Mouse (Mus musculus) liver, embryonic 13.5 days (tissue): Measurements from ENCODE around the gene Cnnm1. TPM values are rescaled to one million over a fixed set of nuclear protein-coding genes. Genes with fewer than 3 reads are reported as not detected.

Source experiments
- ATAC-seq: fragments of 200-750 bp; cut with Nextera tagmentation; 2 replicates; pipeline ENCODE4 v1.8.0; 2017; ENCODE audit warnings: low read depth, mild to moderate bottlenecking, moderate number of reproducible peaks, moderate library complexity
- DNase-seq: peaks from one replicate; pipeline ENCODE4 v3.0.0; 2022
- H3K27ac ChIP-seq: fragments of 300-500 bp; sonication (generic); 2 replicates; pipeline ENCODE4 v1.5.1; 2015; ENCODE audit warnings: moderate library complexity, mild to moderate bottlenecking, inconsistent platforms
- H3K27me3 ChIP-seq: fragments of 300-500 bp; sonication (generic); 2 replicates; pipeline ENCODE4 v1.6.1; 2015; ENCODE audit warnings: mild to moderate bottlenecking, inconsistent platforms
- H3K36me3 ChIP-seq: fragments of 300-500 bp; sonication (generic); 2 replicates; pipeline ENCODE4 v1.6.1; 2015; ENCODE audit warnings: mild to moderate bottlenecking, inconsistent platforms
- H3K4me1 ChIP-seq: fragments of 300-500 bp; sonication (generic); replicated peaks from 2 replicates; pipeline ENCODE4 v1.6.1; 2015; ENCODE audit warnings: inconsistent platforms
- H3K4me2 ChIP-seq: fragments of 300-500 bp; sonication (generic); 2 replicates; pipeline ENCODE4 v1.6.1; 2015; ENCODE audit warnings: inconsistent platforms, mild to moderate bottlenecking, moderate library complexity
- H3K4me3 ChIP-seq: fragments of 300-500 bp; sonication (generic); replicated peaks from 2 replicates; pipeline ENCODE4 v1.5.1; 2015; ENCODE audit warnings: mild to moderate bottlenecking, inconsistent platforms
- H3K9ac ChIP-seq: fragments of 300-500 bp; sonication (generic); 2 replicates; pipeline ENCODE4 v1.6.1; 2015; ENCODE audit warnings: mild to moderate bottlenecking, inconsistent platforms
- H3K9me3 ChIP-seq: fragments of 300-500 bp; sonication (generic); replicated peaks from 2 replicates; pipeline ENCODE4 v1.6.1; 2016; ENCODE audit warnings: inconsistent platforms
- WGBS: fragments of 180-500 bp; shearing (Covaris S2); methylation state at CpG from one replicate; pipeline ENCODE4 v1.1.7; 2015; ENCODE audit not compliant: insufficient replicate concordance; 5-methylcytosine and 5-hydroxymethylcytosine counted together
- polyA plus RNA-seq: library from polyadenylated mRNA; unstranded; fragments of >200 nt; fragmentation: Nextera tagmentation; extraction: Ambion mirVana; gene quantifications from 2 replicates; pipeline ENCODE4 v1.2.1, GENCODE M21; 2015

The Cnnm1 gene
- polyA plus RNA-seq, 1 experiment from 2014 or later = 0.37 TPM

DNA sequence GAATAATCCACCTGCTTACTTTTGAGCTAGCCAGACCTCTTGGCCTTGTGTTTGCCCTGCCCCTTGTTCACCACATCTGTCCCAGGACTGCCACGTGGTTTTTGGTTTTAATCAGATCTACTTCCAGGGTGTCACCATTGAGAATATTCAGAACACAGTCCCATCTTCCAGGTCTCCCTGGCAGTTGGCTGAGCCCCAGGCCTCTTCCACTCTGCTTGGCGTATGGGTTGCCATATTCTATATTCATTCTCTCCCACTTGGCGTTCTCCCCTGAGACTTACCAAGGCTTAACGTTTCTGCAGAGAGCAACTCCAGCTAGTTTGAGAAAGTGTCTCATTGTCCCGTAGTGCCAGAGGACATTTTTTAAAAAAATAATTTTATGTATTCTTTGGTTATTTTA is 2.7 kb downstream of the Cnnm1 start:
- Histone ChIP-seq H3K36me3 (no peaks in the 10 kb centered on the region), H3K4me1 (peaks cover 11% of the 10 kb centered on the region), H3K4me2 (no peak overlapping the region), H3K27ac (no peak overlapping the region), H3K4me3 (no peak overlapping the region), H3K27me3 (peaks cover 79% of the 10 kb centered on the region), H3K9ac (no peak overlapping the region), H3K9me3 (no peaks in the 10 kb centered on the region)
- ATAC-seq (no peak), DNase-seq (no peak)
- 66% methylated on average over 5 of the region's 5 CpGs for WGBS

DNA sequence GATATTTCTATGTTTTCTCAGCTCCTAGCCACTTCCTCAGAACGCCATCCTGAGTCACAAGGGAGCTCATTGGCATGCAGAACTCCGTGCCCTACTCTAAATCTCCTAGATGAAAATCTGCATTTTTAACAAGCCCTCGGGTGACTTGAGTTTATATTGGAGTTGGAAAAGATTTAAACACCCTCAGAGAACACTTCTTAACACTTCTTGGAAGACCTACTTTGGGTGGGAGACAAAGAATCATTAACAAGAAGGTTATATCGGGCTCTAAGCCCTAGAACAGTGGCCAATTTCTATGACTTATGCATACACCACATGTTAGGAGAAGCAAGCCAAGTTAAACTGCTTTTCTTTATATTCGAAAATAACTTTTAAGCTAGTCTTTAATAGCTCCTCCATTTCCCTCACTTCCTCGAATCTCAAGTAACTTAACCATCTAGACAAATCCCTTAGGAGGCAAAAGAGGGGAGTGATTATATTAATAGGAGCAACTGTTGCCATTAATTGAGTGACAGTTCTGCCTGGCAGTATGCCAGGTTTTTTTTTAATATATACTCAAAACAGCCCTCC is 4.5 kb downstream of the Cnnm1 start:
- WGBS = 52% methylated on average over 6 of the region's 6 CpGs
- no peak overlapping the region for H3K9ac ChIP-seq
- peaks cover 11% of the 10 kb centered on the region for H3K4me1 ChIP-seq
- ATAC-seq (no peak), DNase-seq (no peak)
- H3K36me3 ChIP-seq = no peaks in the 10 kb centered on the region
- no peak overlapping the region for H3K4me3 ChIP-seq
- H3K27me3 ChIP-seq = peaks cover 61% of the 10 kb centered on the region
- no peak overlapping the region for H3K27ac ChIP-seq
- no peak overlapping the region for H3K4me2 ChIP-seq
- no peaks in the 10 kb centered on the region for H3K9me3 ChIP-seq

DNA sequence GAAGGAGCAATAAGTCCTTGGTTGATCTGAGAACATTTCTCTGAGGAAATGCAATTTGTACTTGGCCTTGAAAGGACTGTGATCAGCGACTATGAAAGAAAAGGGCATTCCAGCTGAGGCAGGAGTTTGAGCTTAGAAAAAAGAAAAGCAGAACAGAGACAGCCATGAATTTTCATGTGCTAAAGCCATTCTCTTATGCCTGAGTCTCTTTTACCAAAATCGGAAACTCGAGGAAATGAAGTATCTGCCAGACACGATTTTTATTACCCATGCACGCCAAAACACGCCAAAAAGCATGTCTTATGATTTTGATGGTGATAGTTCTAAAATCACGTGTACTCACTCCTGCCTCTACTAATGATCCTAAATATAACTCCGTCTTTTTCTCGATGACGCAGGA is 11.3 kb downstream of the Cnnm1 start:
- H3K36me3 ChIP-seq = no peaks in the 10 kb centered on the region
- H3K27me3 ChIP-seq = peaks cover 11% of the 10 kb centered on the region
- DNase-seq = no peak
- no peak for ATAC-seq
- H3K9ac ChIP-seq = no peak overlapping the region
- H3K4me2 ChIP-seq = no peak overlapping the region
- no peak overlapping the region for H3K27ac ChIP-seq
- peaks cover 25% of the 10 kb centered on the region for H3K4me1 ChIP-seq
- H3K9me3 ChIP-seq = no peaks in the 10 kb centered on the region
- no peak overlapping the region for H3K4me3 ChIP-seq
- 80% methylated on average over 10 of the region's 10 CpGs for WGBS

DNA sequence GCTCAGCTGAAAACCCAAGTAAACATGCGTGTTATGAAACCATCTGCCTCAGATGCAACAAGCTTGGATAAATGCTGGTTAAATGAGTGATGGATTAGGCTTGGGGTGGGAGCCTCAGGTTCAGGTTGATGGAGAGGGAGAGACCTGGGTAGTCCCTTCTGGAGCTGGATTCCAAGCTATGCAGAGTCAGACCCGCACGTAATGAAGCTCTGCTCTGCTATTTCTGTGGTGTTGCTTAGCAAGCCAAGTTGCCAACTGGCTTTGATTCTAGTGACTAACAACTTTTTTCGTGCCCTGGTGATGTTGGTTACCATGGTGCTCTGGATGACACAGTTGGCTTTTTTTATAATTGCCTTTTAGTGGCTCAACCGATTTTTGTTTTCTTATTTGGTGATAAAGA is 11.9 kb downstream of the Cnnm1 start:
- no peak for ATAC-seq
- H3K9me3 ChIP-seq = no peaks in the 10 kb centered on the region
- peak overlapping the region; percentile 78; the same call in 1 of the 2 replicates for H3K27ac ChIP-seq
- WGBS = 68% methylated on average over 5 of the region's 5 CpGs
- no peak overlapping the region for H3K4me2 ChIP-seq
- no peak for DNase-seq
- peaks cover 11% of the 10 kb centered on the region for H3K27me3 ChIP-seq
- peaks cover 25% of the 10 kb centered on the region for H3K4me1 ChIP-seq
- H3K36me3 ChIP-seq = no peaks in the 10 kb centered on the region
- H3K9ac ChIP-seq = no peak overlapping the region
- no peak overlapping the region for H3K4me3 ChIP-seq

DNA sequence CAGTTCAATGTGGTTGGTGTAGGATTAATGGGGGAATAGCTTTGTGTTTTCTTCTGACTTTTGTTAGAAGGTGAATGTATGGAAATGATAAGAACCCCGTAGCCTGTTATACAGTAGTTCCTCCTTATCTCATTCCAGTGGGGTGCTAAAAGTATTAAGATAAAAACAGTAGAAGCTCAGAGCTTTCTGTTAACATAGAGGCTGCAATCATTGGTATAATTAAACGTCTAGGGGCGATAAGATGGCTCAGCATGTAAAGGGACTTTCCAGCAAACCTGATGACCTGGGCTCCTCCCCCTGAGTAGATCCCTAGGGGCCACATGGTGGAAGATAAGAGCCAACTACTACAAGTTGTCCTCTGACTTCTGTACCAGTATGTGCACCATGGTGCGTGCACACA is 12.8 kb downstream of the Cnnm1 start:
- Histone ChIP-seq H3K4me2 (peak overlapping the region; percentile 19; the same call in 1 of the 2 replicates), H3K36me3 (no peaks in the 10 kb centered on the region), H3K9ac (no peak overlapping the region), H3K9me3 (no peaks in the 10 kb centered on the region), H3K4me1 (peaks cover 25% of the 10 kb centered on the region), H3K4me3 (no peak overlapping the region), H3K27me3 (peaks cover 6% of the 10 kb centered on the region; the same call in 1 of the 2 replicates), H3K27ac (peak overlapping the region; percentile 78; the same call in 1 of the 2 replicates)
- WGBS = 19% methylated on average over 4 of the region's 4 CpGs
- ATAC-seq = peak; percentile 93
- DNase-seq = peak; percentile 64

DNA sequence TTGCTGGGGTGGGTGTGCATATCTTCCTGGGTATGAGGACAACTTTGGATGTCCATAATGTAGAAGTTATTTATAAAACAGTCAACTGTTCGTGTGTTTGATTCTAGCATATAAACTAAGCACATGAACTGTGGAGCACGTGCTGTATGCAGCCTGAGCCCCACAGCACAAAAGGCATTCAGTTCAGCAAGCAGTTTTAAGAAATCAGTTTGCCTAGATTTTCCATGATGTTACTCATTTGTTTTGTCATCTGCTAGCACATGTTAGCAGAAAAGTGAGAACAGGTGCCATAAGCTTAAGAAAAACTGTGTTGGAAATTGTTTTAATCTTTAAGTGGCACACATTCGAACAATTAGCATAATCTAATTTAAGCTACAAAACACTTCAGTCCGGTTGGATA is 19.7 kb downstream of the Cnnm1 start:
- Histone ChIP-seq H3K9me3 (no peaks in the 10 kb centered on the region), H3K9ac (no peak overlapping the region), H3K4me1 (no peaks in the 10 kb centered on the region), H3K4me2 (no peak overlapping the region), H3K4me3 (no peak overlapping the region), H3K27ac (no peak overlapping the region), H3K36me3 (no peaks in the 10 kb centered on the region), H3K27me3 (peaks cover 4% of the 10 kb centered on the region; the same call in 1 of the 2 replicates)
- DNase-seq = no peak
- WGBS = 56% methylated on average over 4 of the region's 4 CpGs
- ATAC-seq = no peak

DNA sequence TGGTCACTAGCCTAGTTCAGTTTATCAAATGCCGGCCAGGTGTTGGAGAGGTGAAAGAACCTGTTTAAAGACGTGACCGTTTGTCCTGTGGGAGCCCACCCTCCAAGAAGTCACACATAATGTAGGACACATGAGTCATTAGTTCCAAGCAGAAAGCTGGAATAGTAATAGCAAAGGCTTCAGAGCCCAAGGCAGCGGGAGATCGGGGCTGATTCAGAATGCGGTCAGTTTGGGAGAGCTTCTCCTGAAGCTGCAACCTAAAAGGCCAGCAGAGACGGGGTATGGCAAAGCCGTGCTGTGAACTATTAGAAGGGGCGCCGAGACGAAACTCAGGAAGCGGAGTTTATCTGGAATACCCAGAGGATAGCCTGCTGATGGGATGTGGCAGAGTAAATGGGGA is 20.2 kb downstream of the Cnnm1 start:
- H3K27me3 ChIP-seq = peaks cover 4% of the 10 kb centered on the region; the same call in 1 of the 2 replicates
- 73% methylated on average over 12 of the region's 12 CpGs for WGBS
- H3K9me3 ChIP-seq = no peaks in the 10 kb centered on the region
- H3K4me1 ChIP-seq = no peaks in the 10 kb centered on the region
- no peak overlapping the region for H3K9ac ChIP-seq
- no peak for DNase-seq
- H3K4me3 ChIP-seq = no peak overlapping the region
- H3K27ac ChIP-seq = no peak overlapping the region
- H3K4me2 ChIP-seq = no peak overlapping the region
- no peak for ATAC-seq
- H3K36me3 ChIP-seq = no peaks in the 10 kb centered on the region

DNA sequence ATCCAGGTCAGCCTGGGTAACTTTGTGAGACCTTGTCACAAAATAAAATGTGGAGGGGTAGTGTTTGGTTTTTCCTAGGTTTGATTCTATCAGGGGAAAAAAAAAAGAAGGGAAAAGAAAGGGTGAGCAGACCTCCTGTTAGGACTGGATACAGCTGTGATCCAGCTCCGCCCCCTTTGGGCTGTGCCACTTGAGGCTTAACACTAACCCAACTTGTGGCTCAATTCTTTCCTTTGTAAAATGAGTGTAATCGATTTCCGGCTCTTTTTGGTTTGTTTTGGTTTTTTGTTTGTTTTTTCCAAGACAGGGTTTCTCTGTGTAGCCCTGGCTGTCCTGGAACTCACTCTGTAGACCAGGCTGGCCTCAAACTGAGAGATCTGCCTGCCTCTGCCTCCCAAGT is 21.9 kb downstream of the Cnnm1 start:
- WGBS = 69% methylated on average over 3 of the region's 3 CpGs
- no peak overlapping the region for H3K4me3 ChIP-seq
- H3K36me3 ChIP-seq = no peaks in the 10 kb centered on the region
- ATAC-seq (no peak), DNase-seq (no peak)
- H3K27ac ChIP-seq = no peak overlapping the region
- no peak overlapping the region for H3K9ac ChIP-seq
- H3K4me2 ChIP-seq = no peak overlapping the region
- H3K4me1 ChIP-seq = no peaks in the 10 kb centered on the region
- H3K27me3 ChIP-seq = no peaks in the 10 kb centered on the region
- no peaks in the 10 kb centered on the region for H3K9me3 ChIP-seq

DNA sequence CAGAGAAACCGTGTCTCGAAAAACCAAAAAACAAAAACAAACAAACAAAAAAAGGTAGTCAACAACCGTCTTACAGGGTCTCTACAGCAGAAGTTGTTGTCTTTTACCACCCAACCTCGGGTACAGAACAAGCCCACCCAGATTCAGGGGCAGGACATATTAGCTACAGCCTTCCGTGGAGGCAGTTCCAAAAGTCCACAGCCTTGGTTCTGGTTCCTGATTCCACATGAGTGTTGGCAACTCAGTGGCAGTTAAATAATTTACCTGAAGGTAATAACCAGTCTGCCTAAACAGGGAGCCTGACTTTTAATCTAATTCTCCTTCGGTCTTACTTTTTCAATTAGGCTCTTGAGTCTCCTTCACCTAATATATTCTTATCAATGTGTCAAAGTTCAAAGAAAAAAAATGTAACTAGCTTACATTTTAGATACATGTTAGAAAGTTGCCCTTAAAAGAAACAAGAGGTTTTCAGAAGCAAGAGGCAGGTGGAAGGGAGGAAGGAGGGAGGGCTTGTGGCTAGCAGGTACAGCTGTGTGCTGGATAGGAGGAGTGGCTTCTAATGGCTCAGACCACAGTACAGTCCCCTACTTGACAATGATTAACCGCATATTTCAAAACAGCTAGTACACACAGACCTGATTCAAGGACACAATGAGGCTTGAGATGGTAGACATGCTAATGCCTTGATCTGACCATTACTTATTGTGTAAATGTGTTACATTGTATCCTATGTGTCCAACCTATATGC is 23.5 kb downstream of the Cnnm1 start:
- no peak for DNase-seq
- Histone ChIP-seq H3K9me3 (no peaks in the 10 kb centered on the region), H3K4me2 (no peak overlapping the region), H3K4me1 (no peaks in the 10 kb centered on the region), H3K36me3 (no peaks in the 10 kb centered on the region), H3K4me3 (no peak overlapping the region), H3K27ac (no peak overlapping the region), H3K27me3 (no peaks in the 10 kb centered on the region), H3K9ac (no peak overlapping the region)
- ATAC-seq = peak; percentile 67; the same call in 1 of the 2 replicates
- WGBS = 66% methylated on average over 7 of the region's 7 CpGs

DNA sequence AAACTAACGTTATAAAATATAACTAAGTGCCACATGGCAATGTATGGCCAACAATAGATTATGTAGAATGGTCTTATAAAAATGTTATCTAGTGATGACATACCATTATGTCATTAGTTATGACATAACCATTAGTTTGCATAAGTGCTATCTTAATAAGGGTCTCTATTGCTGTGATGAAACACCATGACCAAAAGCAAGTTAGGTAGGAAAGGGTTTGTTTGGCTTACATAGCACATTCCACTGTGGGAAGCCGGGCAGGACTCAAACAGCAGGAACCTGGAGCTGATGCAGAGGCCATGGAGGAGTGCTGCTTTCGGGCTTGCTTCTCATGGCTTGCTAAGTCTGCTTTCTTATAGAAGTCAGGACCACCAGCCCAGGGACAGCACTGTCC is 24.1 kb downstream of the Cnnm1 start:
- no peak overlapping the region for H3K4me3 ChIP-seq
- 53% methylated on average over 3 of the region's 3 CpGs for WGBS
- ATAC-seq = no peak
- no peak overlapping the region for H3K9ac ChIP-seq
- no peak for DNase-seq
- no peaks in the 10 kb centered on the region for H3K9me3 ChIP-seq
- no peaks in the 10 kb centered on the region for H3K36me3 ChIP-seq
- H3K27ac ChIP-seq = no peak overlapping the region
- H3K27me3 ChIP-seq = no peaks in the 10 kb centered on the region
- H3K4me1 ChIP-seq = no peaks in the 10 kb centered on the region
- no peak overlapping the region for H3K4me2 ChIP-seq

DNA sequence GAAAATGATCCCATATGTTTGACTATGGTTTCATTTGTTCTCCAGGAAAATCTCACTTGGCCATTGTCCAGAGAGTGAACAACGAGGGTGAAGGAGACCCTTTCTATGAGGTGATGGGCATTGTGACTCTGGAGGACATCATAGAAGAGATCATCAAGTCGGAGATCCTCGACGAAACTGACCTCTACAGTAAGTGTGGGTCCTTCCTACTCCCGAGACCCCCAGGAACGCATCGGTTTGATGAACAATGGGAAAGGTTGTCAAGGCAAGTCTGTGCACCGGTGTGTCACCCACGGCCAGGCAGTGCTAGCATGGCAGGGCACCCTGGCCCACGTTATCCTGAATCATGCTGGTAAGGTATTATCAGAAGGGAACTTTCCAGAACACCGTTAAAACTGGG is 24.8 kb downstream of the Cnnm1 start:
- H3K36me3 ChIP-seq = no peaks in the 10 kb centered on the region
- DNase-seq (no peak), ATAC-seq (no peak)
- 0 out of 2 replicates have a peak, but pooled peaks cover 5% of the 10 kb centered on the region for H3K27me3 ChIP-seq
- WGBS = 77% methylated on average over 11 of the region's 11 CpGs
- H3K4me2 ChIP-seq = no peak overlapping the region
- no peak overlapping the region for H3K4me3 ChIP-seq
- H3K9ac ChIP-seq = no peak overlapping the region
- H3K9me3 ChIP-seq = no peaks in the 10 kb centered on the region
- H3K27ac ChIP-seq = no peak overlapping the region
- H3K4me1 ChIP-seq = no peaks in the 10 kb centered on the region
